Mouse (Mus musculus) CH12.LX (cell line): Measurements from ENCODE around the gene Banf2.

ENCODE experiments used
- CTCF ChIP-seq, 2 experiments: IDR thresholded peaks in 1 of 2; conservative IDR thresholded peaks in 1 of 2; 2 replicates each; pipeline ENCODE4 v1.5.1; 2011 to 2012; ENCODE audit warnings: low read depth in 2 of 2, low read length in 2 of 2, improper control_type of control experiment in 1 of 2, inconsistent platforms in 1 of 2, mild to moderate bottlenecking in 1 of 2, moderate library complexity in 1 of 2
- JUND ChIP-seq: conservative IDR thresholded peaks from 2 replicates; pipeline ENCODE4 v1.6.1; 2011; ENCODE audit warnings: low read depth, low read length, improper control_type of control experiment
- MAX ChIP-seq: IDR thresholded peaks from 2 replicates; pipeline ENCODE4 v1.6.1; 2011; ENCODE audit warnings: low read length, improper control_type of control experiment
- MXI1 ChIP-seq: IDR thresholded peaks from 2 replicates; pipeline ENCODE4 v1.6.1; 2011; ENCODE audit warnings: mild to moderate bottlenecking, low read depth, low read length, improper control_type of control experiment
- ZMIZ1 ChIP-seq: IDR thresholded peaks from 2 replicates; pipeline ENCODE4 v1.6.1; 2012; ENCODE audit warnings: low read depth, mild to moderate bottlenecking, inconsistent platforms, low read length, improper control_type of control experiment

GRCm38 (mm10) chr2:143987485-143987884 is 45.4 kb upstream of the Banf2 start:
- no peak for TF ChIP-seq CTCF (conservative IDR thresholded peaks at IDR 0.05 in 1 of 2, IDR thresholded peaks at IDR 0.05 in 1 of 2; ENCODE audit: low read depth in 2 of 2, low read length in 2 of 2)
- TF ChIP-seq MXI1: no peak
- TF ChIP-seq MAX: no peak
- TF ChIP-seq JUND: no peak
- no peak for TF ChIP-seq ZMIZ1
